Mouse (Mus musculus): ENCODE data around the gene Ttc17. TPM values are rescaled to one million over a fixed set of nuclear protein-coding genes. Genes with fewer than 3 reads are reported as not detected.
"Not testable (repeated sequence)": the region's sequence is repeated elsewhere in the genome, so short reads cannot be mapped to it uniquely, and the experiment has no call there.

Ttc17 gene
- polyA plus RNA-seq, 1 experiment from 2014 or later, result 29.6 TPM

DNA sequence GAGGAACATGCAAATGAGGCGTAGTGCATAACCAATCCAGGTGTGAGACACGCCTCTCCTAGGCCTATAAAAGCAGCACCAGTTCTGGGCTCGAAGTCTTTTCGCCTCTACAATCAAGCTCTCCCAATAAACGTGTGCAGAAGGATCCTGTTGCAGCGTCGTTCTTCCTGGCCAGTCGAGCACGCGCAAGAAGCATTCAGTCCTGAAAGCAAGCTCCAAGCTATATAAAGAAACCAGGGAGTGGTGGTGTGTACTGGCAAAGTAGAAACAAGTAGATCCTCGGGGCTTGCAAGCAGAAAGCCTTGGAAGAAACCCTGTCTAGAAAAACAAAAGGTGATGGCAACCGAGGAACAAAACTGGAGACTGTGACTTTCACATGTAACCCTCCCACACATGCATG lies 15.4 kb downstream of the Ttc17 start:
- H3K36me3 ChIP-seq (ENCODE audit: control insufficient read depth, insufficient read depth, low read length); H3K4me3 ChIP-seq (ENCODE audit: low read depth, low read length); H3K9ac ChIP-seq (replicated peaks; ENCODE audit: low read depth, low read length); H3K9me3 ChIP-seq (ENCODE audit: control insufficient read depth, low read length); ATAC-seq (ENCODE audit: low read depth); H3K4me1 ChIP-seq (ENCODE audit: control insufficient read depth, insufficient read depth, low read length); H3K4me2 ChIP-seq (ENCODE audit: low read depth, low read length); H3K27me3 ChIP-seq (ENCODE audit: control insufficient read depth, insufficient read depth, low read length); H3K27ac ChIP-seq (ENCODE audit: low read depth, low read length): not testable (repeated sequence)
- 95% methylated on average over 10 of the region's 12 CpGs for WGBS

DNA sequence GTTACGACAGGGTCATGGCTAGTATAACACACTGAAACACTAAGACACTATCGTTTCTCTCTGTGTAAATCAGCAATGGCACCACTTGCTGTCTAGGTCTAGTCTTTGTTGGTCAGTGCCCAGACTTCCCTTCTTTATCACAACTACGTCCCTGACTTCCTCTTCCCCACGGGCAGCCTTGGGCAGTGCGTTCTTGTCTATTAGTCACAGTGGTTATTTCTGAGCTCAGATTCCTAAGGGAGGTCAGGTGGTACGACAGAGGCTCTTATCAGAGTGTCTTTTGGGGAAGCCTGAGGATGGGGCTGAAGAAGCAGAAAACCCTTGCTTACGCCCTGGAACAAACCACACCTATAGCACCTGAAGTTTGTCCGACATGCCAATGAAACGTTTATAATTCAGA lies 17.5 kb downstream of the Ttc17 start:
- WGBS, result 87% methylated on average over 9 of the region's 9 CpGs
- Histone ChIP-seq H3K36me3 (ENCODE audit: control insufficient read depth, insufficient read depth, low read length) (no peaks in the 10 kb centered on the region), H3K4me3 (ENCODE audit: low read depth, low read length) (no peak overlapping the region), H3K4me2 (ENCODE audit: low read depth, low read length) (no peak overlapping the region), H3K27ac (ENCODE audit: low read depth, low read length) (no peak overlapping the region), H3K4me1 (ENCODE audit: control insufficient read depth, insufficient read depth, low read length) (no peaks in the 10 kb centered on the region), H3K9ac (replicated peaks; ENCODE audit: low read depth, low read length) (no peak overlapping the region), H3K9me3 (ENCODE audit: control insufficient read depth, low read length) (no peaks in the 10 kb centered on the region), H3K27me3 (ENCODE audit: control insufficient read depth, insufficient read depth, low read length) (no peaks in the 10 kb centered on the region)
- ATAC-seq (ENCODE audit: low read depth), result no peak

DNA sequence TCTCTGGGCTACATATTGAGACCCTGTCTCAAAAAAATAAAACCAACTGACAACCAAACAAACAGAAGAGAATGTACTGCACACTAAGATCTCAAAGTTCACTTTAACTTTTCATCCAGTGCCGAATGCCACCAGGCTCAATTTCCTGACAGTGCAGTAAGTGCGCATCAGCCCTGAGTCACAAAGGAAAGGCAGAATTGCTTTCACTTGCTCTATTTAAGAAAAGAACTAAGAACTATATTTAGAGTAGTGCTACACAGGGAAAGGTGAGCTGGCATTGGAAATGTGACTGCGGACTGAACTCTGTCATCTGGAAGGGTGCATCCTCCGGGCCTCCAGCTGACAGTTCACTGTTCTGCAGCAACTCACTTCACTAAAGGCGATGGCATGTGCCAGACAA lies 18.6 kb downstream of the Ttc17 start:
- 92% methylated on average over 5 of the region's 5 CpGs for WGBS
- ATAC-seq (ENCODE audit: low read depth), result no peak
- Histone ChIP-seq H3K9ac (replicated peaks; ENCODE audit: low read depth, low read length) (no peak overlapping the region), H3K27me3 (ENCODE audit: control insufficient read depth, insufficient read depth, low read length) (no peaks in the 10 kb centered on the region), H3K36me3 (ENCODE audit: control insufficient read depth, insufficient read depth, low read length) (no peaks in the 10 kb centered on the region), H3K4me2 (ENCODE audit: low read depth, low read length) (no peak overlapping the region), H3K9me3 (ENCODE audit: control insufficient read depth, low read length) (no peaks in the 10 kb centered on the region), H3K4me1 (ENCODE audit: control insufficient read depth, insufficient read depth, low read length) (no peaks in the 10 kb centered on the region), H3K27ac (ENCODE audit: low read depth, low read length) (no peak overlapping the region), H3K4me3 (ENCODE audit: low read depth, low read length) (no peak overlapping the region)

DNA sequence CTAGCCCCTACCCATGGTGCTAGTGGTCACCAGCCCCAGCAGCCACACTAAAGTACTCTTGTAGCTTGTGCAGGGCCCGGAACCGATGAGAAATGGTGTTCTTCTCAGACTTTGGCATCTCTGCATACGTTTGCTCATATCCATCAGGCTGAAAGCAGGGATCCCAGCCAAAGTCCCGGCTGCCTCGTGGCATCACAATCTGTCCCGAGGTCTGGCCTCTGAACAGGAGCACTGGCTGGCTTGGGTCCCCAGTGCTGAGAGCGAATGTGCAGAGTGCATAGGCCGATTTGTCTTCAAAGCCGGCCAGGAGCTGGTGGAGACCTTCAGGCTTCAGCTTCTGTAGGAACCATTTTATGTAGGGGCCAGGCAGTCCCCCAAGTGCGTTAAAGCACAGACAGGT lies 22.0 kb downstream of the Ttc17 start:
- not testable (repeated sequence) for H3K4me3 ChIP-seq (ENCODE audit: low read depth, low read length); H3K27me3 ChIP-seq (ENCODE audit: control insufficient read depth, insufficient read depth, low read length); ATAC-seq (ENCODE audit: low read depth); H3K4me1 ChIP-seq (ENCODE audit: control insufficient read depth, insufficient read depth, low read length); H3K9ac ChIP-seq (replicated peaks; ENCODE audit: low read depth, low read length); H3K9me3 ChIP-seq (ENCODE audit: control insufficient read depth, low read length); H3K27ac ChIP-seq (ENCODE audit: low read depth, low read length); H3K4me2 ChIP-seq (ENCODE audit: low read depth, low read length)
- peaks cover 14% of the 10 kb centered on the region; the same call in 1 of the 2 replicates for H3K36me3 ChIP-seq (ENCODE audit: control insufficient read depth, insufficient read depth, low read length)
- WGBS, result 92% methylated on average over 10 of the region's 10 CpGs

DNA sequence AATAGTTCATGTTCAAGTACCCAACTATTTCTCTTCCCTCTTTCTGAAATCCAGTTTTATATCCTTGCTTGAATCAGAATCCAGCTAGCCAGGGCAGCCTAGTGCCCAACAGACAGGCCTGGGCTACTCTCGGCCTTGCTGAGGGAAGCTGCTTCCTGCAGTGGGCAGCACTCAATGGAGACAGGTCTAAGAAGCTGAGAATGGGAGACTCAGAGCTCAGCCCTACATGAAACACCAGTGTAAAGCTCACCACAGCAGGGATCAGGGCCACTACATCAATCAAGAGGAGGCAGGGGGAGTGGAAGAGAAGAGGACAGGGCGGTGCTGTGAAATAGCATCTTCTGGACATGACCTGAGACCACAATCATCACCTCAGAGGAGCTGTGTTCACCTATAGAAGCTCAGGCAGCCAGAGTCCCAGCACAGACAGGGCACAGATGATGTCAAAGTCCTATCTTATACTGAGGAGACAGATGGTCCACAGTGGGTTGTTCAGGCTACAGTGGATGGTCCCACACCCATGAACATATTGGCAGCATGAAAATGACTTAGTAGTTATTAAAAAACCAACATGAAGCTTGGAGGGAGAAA lies 25.3 kb downstream of the Ttc17 start:
- Histone ChIP-seq H3K36me3 (ENCODE audit: control insufficient read depth, insufficient read depth, low read length) (peaks cover 24% of the 10 kb centered on the region), H3K4me2 (ENCODE audit: low read depth, low read length) (no peak overlapping the region), H3K27me3 (ENCODE audit: control insufficient read depth, insufficient read depth, low read length) (no peaks in the 10 kb centered on the region), H3K27ac (ENCODE audit: low read depth, low read length) (no peak overlapping the region), H3K4me1 (ENCODE audit: control insufficient read depth, insufficient read depth, low read length) (no peaks in the 10 kb centered on the region), H3K4me3 (ENCODE audit: low read depth, low read length) (no peak overlapping the region), H3K9me3 (ENCODE audit: control insufficient read depth, low read length) (no peaks in the 10 kb centered on the region), H3K9ac (replicated peaks; ENCODE audit: low read depth, low read length) (no peak overlapping the region)
- ATAC-seq (ENCODE audit: low read depth), result no peak
- 86% methylated on average over 2 of the region's 2 CpGs for WGBS

DNA sequence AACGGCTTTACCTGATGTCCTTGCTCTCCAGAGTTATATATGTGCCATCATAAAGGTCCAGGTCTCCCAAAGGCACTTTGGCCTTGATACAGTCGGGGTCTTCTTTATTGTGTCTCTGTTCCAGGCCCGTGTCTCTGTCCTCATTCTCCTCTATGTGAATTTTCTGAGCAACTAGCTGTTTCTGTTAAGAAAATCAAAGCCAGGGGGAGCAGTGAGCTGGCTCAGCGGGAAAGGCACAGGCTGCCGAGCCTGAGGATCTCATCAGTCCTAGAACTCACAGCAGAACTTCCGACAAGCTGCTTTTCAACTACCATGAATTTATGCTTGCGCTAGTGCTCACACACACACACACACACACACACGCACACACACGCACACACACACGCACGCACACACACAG lies 27.8 kb downstream of the Ttc17 start:
- ATAC-seq (ENCODE audit: low read depth), result no peak
- no peaks in the 10 kb centered on the region for H3K27me3 ChIP-seq (ENCODE audit: control insufficient read depth, insufficient read depth, low read length)
- no peaks in the 10 kb centered on the region for H3K9me3 ChIP-seq (ENCODE audit: control insufficient read depth, low read length)
- H3K27ac ChIP-seq (ENCODE audit: low read depth, low read length), result no peak overlapping the region
- H3K4me1 ChIP-seq (ENCODE audit: control insufficient read depth, insufficient read depth, low read length), result no peaks in the 10 kb centered on the region
- no peak overlapping the region for H3K4me2 ChIP-seq (ENCODE audit: low read depth, low read length)
- peaks cover 37% of the 10 kb centered on the region for H3K36me3 ChIP-seq (ENCODE audit: control insufficient read depth, insufficient read depth, low read length)
- WGBS, result 83% methylated on average over 11 of the region's 11 CpGs
- H3K4me3 ChIP-seq (ENCODE audit: low read depth, low read length), result no peak overlapping the region
- no peak overlapping the region for H3K9ac ChIP-seq (replicated peaks; ENCODE audit: low read depth, low read length)

DNA sequence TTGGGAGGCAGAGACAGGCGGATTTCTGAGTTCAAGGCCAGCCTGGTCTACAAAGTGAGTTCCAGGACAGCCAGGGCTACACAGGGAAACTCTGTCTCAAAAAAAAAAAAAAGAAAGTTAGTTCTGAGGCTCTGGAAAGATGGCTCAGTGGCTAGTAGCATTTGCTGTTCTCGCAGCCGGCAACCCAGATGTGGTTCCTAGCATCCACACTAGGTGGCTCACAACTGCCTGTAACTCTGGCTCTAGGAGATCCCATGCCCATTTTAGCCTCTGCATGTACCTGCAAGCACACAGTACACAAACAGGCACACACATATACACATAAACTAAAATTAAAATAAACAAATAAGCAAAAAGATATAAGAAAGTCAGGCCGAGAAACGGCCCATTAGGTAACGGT lies 35.4 kb downstream of the Ttc17 start:
- 88% methylated on average over 6 of the region's 6 CpGs for WGBS
- ATAC-seq (ENCODE audit: low read depth), result no peak
- H3K9me3 ChIP-seq (ENCODE audit: control insufficient read depth, low read length), result no peaks in the 10 kb centered on the region
- no peaks in the 10 kb centered on the region for H3K4me1 ChIP-seq (ENCODE audit: control insufficient read depth, insufficient read depth, low read length)
- no peak overlapping the region for H3K4me2 ChIP-seq (ENCODE audit: low read depth, low read length)
- peaks cover 35% of the 10 kb centered on the region for H3K36me3 ChIP-seq (ENCODE audit: control insufficient read depth, insufficient read depth, low read length)
- no peak overlapping the region for H3K27ac ChIP-seq (ENCODE audit: low read depth, low read length)
- H3K9ac ChIP-seq (replicated peaks; ENCODE audit: low read depth, low read length), result no peak overlapping the region
- H3K4me3 ChIP-seq (ENCODE audit: low read depth, low read length), result no peak overlapping the region
- H3K27me3 ChIP-seq (ENCODE audit: control insufficient read depth, insufficient read depth, low read length), result no peaks in the 10 kb centered on the region

DNA sequence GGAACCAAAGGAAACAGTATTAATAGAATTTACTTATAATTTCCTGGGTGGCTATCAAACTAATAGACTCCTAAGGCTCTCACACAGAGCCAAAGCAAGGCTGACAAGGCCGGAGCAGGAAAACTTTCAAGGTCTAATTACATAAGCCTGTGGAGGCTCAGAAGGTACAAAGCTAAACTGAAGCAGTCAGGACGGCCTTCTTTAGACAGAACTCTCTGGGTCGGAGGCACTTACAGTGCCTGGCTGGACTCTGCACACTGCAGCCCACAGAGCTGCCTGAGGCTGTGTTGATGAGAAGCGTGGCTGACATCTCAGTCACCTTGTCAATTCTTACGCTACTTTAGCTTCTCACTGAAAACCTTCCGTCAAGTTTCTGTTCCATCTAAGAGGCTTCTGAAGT lies 42.7 kb downstream of the Ttc17 start:
- Histone ChIP-seq H3K9ac (replicated peaks; ENCODE audit: low read depth, low read length) (no peak overlapping the region), H3K4me2 (ENCODE audit: low read depth, low read length) (no peak overlapping the region), H3K4me3 (ENCODE audit: low read depth, low read length) (no peak overlapping the region), H3K9me3 (ENCODE audit: control insufficient read depth, low read length) (no peaks in the 10 kb centered on the region), H3K4me1 (ENCODE audit: control insufficient read depth, insufficient read depth, low read length) (no peaks in the 10 kb centered on the region), H3K27me3 (ENCODE audit: control insufficient read depth, insufficient read depth, low read length) (no peaks in the 10 kb centered on the region), H3K27ac (ENCODE audit: low read depth, low read length) (no peak overlapping the region), H3K36me3 (ENCODE audit: control insufficient read depth, insufficient read depth, low read length) (peaks cover 52% of the 10 kb centered on the region)
- WGBS, result 97% methylated on average over 6 of the region's 6 CpGs
- ATAC-seq (ENCODE audit: low read depth), result no peak

DNA sequence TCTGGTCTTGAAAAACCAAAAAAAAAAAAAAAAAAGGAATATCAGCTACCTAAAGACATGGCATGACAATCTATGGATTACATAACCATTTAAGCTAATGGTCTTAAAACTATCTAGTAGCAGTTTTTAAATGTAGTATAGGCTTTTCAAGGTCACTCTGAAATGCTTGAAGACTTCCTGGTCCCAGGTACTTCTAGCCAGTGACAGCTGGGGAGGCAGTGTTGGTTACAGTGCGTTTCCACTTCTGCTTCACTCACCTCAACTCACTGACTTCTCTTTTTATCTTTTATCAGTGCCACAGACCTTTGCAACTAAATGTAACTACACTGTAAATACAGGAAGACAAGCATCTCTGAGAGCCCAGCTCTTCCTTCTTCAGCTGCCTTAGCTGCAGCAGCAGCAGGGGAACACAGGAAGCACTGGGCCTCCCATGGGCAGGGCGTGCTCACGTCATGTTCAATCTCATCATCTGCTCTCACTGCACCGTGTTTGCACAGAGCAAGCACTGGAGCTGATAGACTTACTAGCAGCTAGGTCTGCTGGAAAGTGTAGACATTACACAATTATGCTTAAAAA lies 46.0 kb downstream of the Ttc17 start:
- Histone ChIP-seq H3K9ac (replicated peaks; ENCODE audit: low read depth, low read length) (no peak overlapping the region), H3K27ac (ENCODE audit: low read depth, low read length) (no peak overlapping the region), H3K4me2 (ENCODE audit: low read depth, low read length) (no peak overlapping the region), H3K4me1 (ENCODE audit: control insufficient read depth, insufficient read depth, low read length) (no peaks in the 10 kb centered on the region), H3K27me3 (ENCODE audit: control insufficient read depth, insufficient read depth, low read length) (no peaks in the 10 kb centered on the region), H3K36me3 (ENCODE audit: control insufficient read depth, insufficient read depth, low read length) (peaks cover 68% of the 10 kb centered on the region), H3K9me3 (ENCODE audit: control insufficient read depth, low read length) (no peaks in the 10 kb centered on the region), H3K4me3 (ENCODE audit: low read depth, low read length) (no peak overlapping the region)
- ATAC-seq (ENCODE audit: low read depth), result no peak
- WGBS, result 84% methylated on average over 4 of the region's 4 CpGs

All from neural tube, embryonic 14.5 days (tissue).